Mouse (Mus musculus) hindbrain, embryonic 16.5 days (tissue): ENCODE measurements around the gene Gm20509. TPM values are rescaled to one million over a fixed set of nuclear protein-coding genes. Genes with fewer than 3 reads are reported as not detected.
A peak's percentile ranks its signal among the peaks of the same experiment; 100 is the strongest.

Experiments used
- ATAC-seq: fragments of 200-750 bp; cut with Nextera tagmentation; 2 replicates; pipeline ENCODE4 v1.8.0; 2017; ENCODE audit warnings: moderate TSS enrichment, moderate library complexity
- H3K27ac ChIP-seq: fragments of 300-500 bp; sonication (generic); 2 replicates; pipeline ENCODE4 v1.5.1; 2014; ENCODE audit warnings: low read depth, mild to moderate bottlenecking, control low read depth, low read length, moderate library complexity
- H3K27me3 ChIP-seq: fragments of 300-500 bp; sonication (generic); replicated peaks from 2 replicates; pipeline ENCODE4 v1.6.1; 2014; ENCODE audit warnings: low read length; ENCODE audit not compliant: control insufficient read depth, insufficient read depth
- H3K36me3 ChIP-seq: fragments of 300-500 bp; sonication (generic); 2 replicates; pipeline ENCODE4 v1.6.1; 2014; ENCODE audit warnings: mild to moderate bottlenecking, low read length, moderate library complexity, mixed read lengths; ENCODE audit not compliant: control insufficient read depth, insufficient read depth
- H3K4me1 ChIP-seq: fragments of 300-500 bp; sonication (generic); 2 replicates; pipeline ENCODE4 v1.6.1; 2014; ENCODE audit warnings: low read depth, low read length; ENCODE audit not compliant: control insufficient read depth, insufficient read depth
- H3K4me2 ChIP-seq: fragments of 300-500 bp; sonication (generic); 2 replicates; pipeline ENCODE4 v1.6.1; 2014; ENCODE audit warnings: mild to moderate bottlenecking, low read length, control low read depth, moderate library complexity
- H3K4me3 ChIP-seq: fragments of 300-500 bp; sonication (generic); 2 replicates; pipeline ENCODE4 v1.5.1; 2014; ENCODE audit warnings: mild to moderate bottlenecking, low read length, control low read depth, moderate library complexity
- H3K9ac ChIP-seq: fragments of 300-500 bp; sonication (generic); 2 replicates; pipeline ENCODE4 v1.6.1; 2014; ENCODE audit warnings: low read depth, mild to moderate bottlenecking, control low read depth, low read length, moderate library complexity
- H3K9me3 ChIP-seq: fragments of 300-500 bp; sonication (generic); 2 replicates; pipeline ENCODE4 v1.6.1; 2014; ENCODE audit warnings: mild to moderate bottlenecking, low read length, moderate library complexity; ENCODE audit not compliant: control insufficient read depth
- WGBS: fragments of 180-500 bp; shearing (Covaris S2); extraction: QIAGEN DNeasy Blood & Tissue Kit; methylation state at CpG from one replicate; pipeline ENCODE4 v1.1.7; 2014; 5-methylcytosine and 5-hydroxymethylcytosine counted together
- polyA plus RNA-seq: library from polyadenylated mRNA; unstranded; fragments of >200 nt; fragmentation: Nextera tagmentation; extraction: Ambion mirVana; gene quantifications from 2 replicates; pipeline ENCODE4 v1.2.1, GENCODE M21; 2015

Gm20509 gene
- polyA plus RNA-seq, 1 experiment from 2014 or later = not detected

DNA sequence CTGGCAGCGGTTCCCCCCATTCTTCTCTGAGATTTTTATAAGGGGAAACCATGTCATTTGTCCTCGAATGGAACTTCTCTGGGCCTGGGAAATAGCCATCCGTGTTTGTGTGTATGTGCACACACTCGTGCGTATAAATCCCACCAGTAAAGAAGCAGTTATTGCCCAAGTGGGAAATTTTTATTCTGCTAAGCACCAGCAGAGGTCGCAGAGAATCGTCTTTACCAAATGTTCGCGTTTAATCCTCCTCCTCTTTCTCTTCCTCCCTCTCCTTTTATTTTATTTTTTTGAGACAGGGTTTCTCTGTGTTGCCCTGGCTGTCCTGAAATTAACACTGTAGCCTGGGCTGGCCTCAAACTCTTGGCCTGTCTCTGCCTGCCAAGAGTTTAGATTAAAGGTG is 52.1 kb downstream of the Gm20509 start:
- ATAC-seq = no peak
- Histone ChIP-seq H3K9ac (no peak overlapping the region), H3K9me3 (no peaks in the 10 kb centered on the region)

DNA sequence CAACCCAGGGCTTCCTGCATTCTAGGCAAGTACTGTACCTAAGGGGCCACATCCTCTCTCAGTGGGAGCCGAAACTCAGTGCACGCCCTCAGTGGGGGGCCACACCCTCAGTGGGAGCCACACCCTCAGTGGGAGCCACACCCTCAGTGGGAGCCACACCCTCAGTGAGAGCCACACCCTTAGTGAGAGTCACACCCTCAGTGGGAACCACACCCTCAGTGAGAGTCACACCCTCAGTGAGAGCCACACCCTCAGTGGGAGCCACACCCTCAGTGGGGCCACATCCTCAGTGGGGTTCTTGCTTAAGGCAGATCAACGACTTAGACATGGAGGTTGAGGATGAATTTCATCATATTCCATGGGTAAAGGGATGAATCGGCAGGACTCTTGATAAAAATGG is 55.7 kb downstream of the Gm20509 start:
- no peaks in the 10 kb centered on the region for H3K36me3 ChIP-seq
- no peaks in the 10 kb centered on the region for H3K4me1 ChIP-seq
- no peak overlapping the region for H3K4me3 ChIP-seq
- no peak for ATAC-seq
- WGBS = 84% methylated on average over 4 of the region's 4 CpGs
- H3K9me3 ChIP-seq = no peaks in the 10 kb centered on the region
- H3K4me2 ChIP-seq = no peak overlapping the region
- H3K27ac ChIP-seq = no peak overlapping the region
- H3K27me3 ChIP-seq = no peaks in the 10 kb centered on the region
- no peak overlapping the region for H3K9ac ChIP-seq

More for the DNA sequence above, 52.1 kb downstream of the Gm20509 start:
- H3K36me3 ChIP-seq = no peaks in the 10 kb centered on the region
- H3K27ac ChIP-seq = no peak overlapping the region
- no peaks in the 10 kb centered on the region for H3K27me3 ChIP-seq
- WGBS = 54% methylated on average over 9 of the region's 9 CpGs
- H3K4me1 ChIP-seq = no peaks in the 10 kb centered on the region
- no peak overlapping the region for H3K4me3 ChIP-seq
- no peak overlapping the region for H3K4me2 ChIP-seq

DNA sequence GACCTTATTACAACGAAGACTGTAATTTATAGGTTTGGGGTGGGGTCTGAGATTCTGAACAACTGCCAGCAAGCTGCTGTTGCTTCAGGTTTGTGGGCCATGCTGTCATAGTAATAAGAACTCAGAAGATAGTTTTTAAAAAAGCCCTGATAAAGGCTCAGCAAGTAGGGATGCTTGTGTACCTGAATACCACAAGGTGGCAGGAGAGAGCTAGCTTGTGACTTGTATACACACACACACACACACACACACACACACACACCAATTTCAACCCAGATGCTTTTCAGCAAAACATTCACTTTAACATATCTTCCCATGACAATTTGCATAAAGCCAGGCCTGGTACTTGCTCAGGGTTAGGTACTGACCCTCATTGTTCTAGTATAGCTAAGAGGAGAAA is 57.0 kb downstream of the Gm20509 start:
- H3K9ac ChIP-seq = no peak overlapping the region
- H3K4me1 ChIP-seq = no peaks in the 10 kb centered on the region; the same call in 1 of the 2 replicates
- H3K27ac ChIP-seq = no peak overlapping the region
- no peaks in the 10 kb centered on the region for H3K36me3 ChIP-seq
- no peak overlapping the region for H3K4me2 ChIP-seq
- H3K4me3 ChIP-seq = no peak overlapping the region
- ATAC-seq = no peak
- H3K9me3 ChIP-seq = no peaks in the 10 kb centered on the region
- 45% methylated on average over 1 of the region's 1 CpGs for WGBS
- H3K27me3 ChIP-seq = no peaks in the 10 kb centered on the region

DNA sequence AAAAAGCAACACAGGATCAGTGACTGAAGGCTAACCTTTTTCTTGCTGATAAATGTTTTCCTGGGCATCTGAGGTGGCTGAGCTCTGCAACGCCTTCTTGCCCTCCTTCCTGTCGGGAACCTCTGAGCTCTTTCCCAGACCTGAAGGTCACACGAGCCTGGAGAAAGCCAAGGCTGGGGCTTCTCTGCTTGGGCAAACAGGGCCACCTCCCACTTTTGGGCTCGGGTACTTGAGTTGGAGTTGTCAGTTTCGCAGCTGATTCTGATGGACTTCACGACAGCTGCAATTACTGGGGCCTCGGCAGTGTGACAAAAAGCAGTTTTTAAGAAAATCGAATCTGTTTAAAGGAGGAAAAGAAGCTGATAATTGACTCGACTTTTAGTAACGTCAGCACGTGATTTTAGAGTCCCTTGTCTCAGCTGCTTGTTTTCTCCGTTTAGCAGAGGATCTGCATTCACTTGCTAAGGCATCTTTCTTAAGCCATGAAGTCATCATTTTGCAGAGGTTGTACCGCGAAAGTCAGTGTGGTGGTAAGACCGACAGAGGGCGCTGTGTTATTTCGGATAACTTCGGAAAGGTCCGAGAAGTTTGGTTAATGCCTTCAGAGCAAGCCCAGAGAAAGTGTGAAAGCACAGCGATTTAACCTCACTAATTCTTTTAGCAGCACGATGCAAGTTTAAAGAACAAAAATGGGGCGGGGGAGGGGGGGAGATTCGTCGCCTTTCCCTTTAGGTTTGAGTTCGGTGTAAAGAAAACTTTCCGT is 60.5 kb downstream of the Gm20509 start:
- Histone ChIP-seq H3K36me3 (no peaks in the 10 kb centered on the region), H3K4me3 (peak overlapping the region; percentile 17; the same call in 1 of the 2 replicates), H3K27ac (no peak overlapping the region), H3K4me2 (peak overlapping the region; percentile 55), H3K9me3 (no peaks in the 10 kb centered on the region), H3K4me1 (no peaks in the 10 kb centered on the region; the same call in 1 of the 2 replicates), H3K27me3 (no peaks in the 10 kb centered on the region), H3K9ac (no peak overlapping the region)
- 21% methylated on average over 26 of the region's 26 CpGs for WGBS
- ATAC-seq = peak; percentile 90

DNA sequence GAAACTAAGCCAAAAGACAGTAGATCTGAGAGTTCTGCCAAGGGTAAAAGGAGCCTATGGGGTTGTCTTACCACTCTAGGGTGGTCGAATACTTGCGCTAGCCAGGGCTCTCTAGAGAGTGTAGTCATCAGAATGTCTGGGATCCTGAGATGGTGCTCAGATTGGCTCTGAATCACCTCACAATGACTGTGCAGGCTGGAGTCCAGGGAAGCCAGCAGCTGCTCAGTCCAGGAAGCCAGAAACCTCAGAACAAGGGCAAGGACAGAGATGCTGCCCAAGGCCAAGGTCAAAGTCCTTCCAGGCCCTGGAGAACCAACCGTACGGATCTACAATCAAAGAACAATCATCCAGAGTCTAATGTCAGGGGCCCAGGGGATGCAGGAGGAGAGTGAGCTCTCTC is 63.4 kb downstream of the Gm20509 start:
- H3K27ac ChIP-seq = no peak overlapping the region
- no peak for ATAC-seq
- no peak overlapping the region for H3K4me3 ChIP-seq
- WGBS = 81% methylated on average over 4 of the region's 4 CpGs
- H3K9me3 ChIP-seq = peaks cover 4% of the 10 kb centered on the region; the same call in 1 of the 2 replicates
- H3K4me1 ChIP-seq = no peaks in the 10 kb centered on the region; the same call in 1 of the 2 replicates
- H3K27me3 ChIP-seq = no peaks in the 10 kb centered on the region
- H3K9ac ChIP-seq = no peak overlapping the region
- H3K4me2 ChIP-seq = no peak overlapping the region
- H3K36me3 ChIP-seq = no peaks in the 10 kb centered on the region

Other genes with a start within 250 kb of the Gm20509 start
- 12.0 and 13.4 TPM in 2 replicates for gene Pygo1, start 176.8 kb upstream of the Gm20509 start, polyA plus RNA-seq
- gene Dyx1c1, start 143.7 kb upstream of the Gm20509 start, polyA plus RNA-seq = 2.4 and 2.5 TPM in 2 replicates
- not detected in 2 replicates for gene Gm44503, start 143.6 kb upstream of the Gm20509 start, polyA plus RNA-seq
- 23.6 and 24.3 TPM in 2 replicates for gene Ccpg1os, start 117.1 kb upstream of the Gm20509 start, polyA plus RNA-seq
- 49.6 and 50.7 TPM in 2 replicates for gene Ccpg1, start 117.0 kb upstream of the Gm20509 start, polyA plus RNA-seq
- 14.6 and 17.3 TPM in 2 replicates for gene Pigb, start 62.1 kb upstream of the Gm20509 start, polyA plus RNA-seq
- 3.8 and 4.6 TPM in 2 replicates for gene Rab27a, start 57.6 kb upstream of the Gm20509 start, polyA plus RNA-seq
- gene Khdc3, start 634 bp upstream of the Gm20509 start, polyA plus RNA-seq = 0.12 and 0.24 TPM in 2 replicates
- 93.9 and 98.9 TPM in 2 replicates for gene Rsl24d1, start 11.0 kb downstream of the Gm20509 start, polyA plus RNA-seq